Mouse (Mus musculus) adrenal gland, adult 10 weeks (tissue): ENCODE measurements around the gene BC049762. TPM values are rescaled to one million over a fixed set of nuclear protein-coding genes. Genes with fewer than 3 reads are reported as not detected.

Source experiments
- polyA plus RNA-seq: library from polyadenylated mRNA; stranded (reverse); fragments of 350-450 nt; fragmentation: Illumina TruSeq; extraction: RNeasy Lipid Tissue Mini Kit (QIAGEN cat#74804); gene quantifications from one replicate; pipeline ENCODE4 v1.2.3, GENCODE M21; 2014; ENCODE audit warnings: low read depth, low replicate concordance

BC049762 gene
- polyA plus RNA-seq = not detected

GRCm38 (mm10) chr11:51262342-51263285, at the start of gene BC049762:
Gene BC049762 (minus strand): TSS chr11:51263046.

DNA sequence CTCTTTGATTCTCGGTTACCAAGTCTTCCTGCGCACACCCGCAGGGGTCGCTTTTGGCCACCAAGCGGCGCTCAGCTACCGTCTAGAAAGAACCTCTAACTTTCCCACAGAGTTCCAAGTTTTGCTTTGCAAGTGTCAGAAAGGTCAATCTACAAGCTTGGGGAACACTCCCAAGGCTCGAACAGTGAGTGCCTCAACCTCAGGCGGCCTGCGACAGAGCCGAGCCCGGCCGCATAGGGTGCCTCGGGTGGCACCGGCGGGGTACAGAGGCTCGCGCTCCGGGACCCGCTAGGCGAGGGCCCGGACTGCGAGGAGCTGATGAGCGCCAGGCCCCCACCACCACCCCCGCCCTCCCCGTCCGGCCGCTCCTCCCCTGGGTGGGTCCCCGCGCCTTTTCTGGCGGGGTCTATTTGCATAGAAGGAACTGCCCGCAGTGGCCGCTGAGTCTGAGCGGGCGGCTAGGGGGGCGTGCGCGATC, 26.8 kb upstream of the BC049762 start, which contains the start of gene Col23a1:
Gene Col23a1 (plus strand): TSS at position 357 of the 478 bp plus-strand sequence.

GRCm38 (mm10) chr11:51261680-51262219, 1.1 kb downstream of the BC049762 start, which contains the start of gene Clk4:
Gene Clk4 (plus strand): TSS chr11:51261730.

DNA sequence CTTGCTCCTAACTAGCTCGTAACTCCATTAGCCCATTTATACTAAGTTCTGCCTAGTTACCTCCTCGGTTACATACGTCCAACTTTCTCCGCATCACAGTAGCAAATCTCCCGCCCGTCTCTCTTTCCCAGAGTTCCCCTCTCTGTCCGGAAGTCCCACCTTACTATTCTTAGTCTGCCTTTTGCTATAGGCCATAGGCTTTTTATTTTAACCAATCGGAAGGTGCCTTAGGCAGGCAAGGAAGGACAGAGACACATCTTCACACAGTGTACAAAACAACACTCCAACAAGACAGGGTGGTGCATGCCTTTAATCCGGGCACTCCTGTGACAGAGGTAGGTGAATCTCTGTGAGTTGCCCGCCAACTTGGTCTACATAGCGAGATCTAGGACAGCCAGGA, 42.5 kb downstream of the BC049762 start, which contains the start of gene Gm12569:
Gene Gm12569 (plus strand): TSS at position 166 of the 400 bp plus-strand sequence.

Other genes with a start within 250 kb of the BC049762 start
- 0.87 TPM for gene Olfr54, start 248.8 kb downstream of the BC049762 start, polyA plus RNA-seq
- not detected for gene Olfr1375, start 214.9 kb downstream of the BC049762 start, polyA plus RNA-seq
- 20.1 TPM for gene Zfp354a, start 203.8 kb downstream of the BC049762 start, polyA plus RNA-seq
- gene Gm12569, start 42.6 kb downstream of the BC049762 start, polyA plus RNA-seq = not detected
- gene Clk4, start 1.3 kb downstream of the BC049762 start, polyA plus RNA-seq = 206 TPM
- 3.3 TPM for gene Col23a1, start 26.9 kb upstream of the BC049762 start, polyA plus RNA-seq